Mouse (Mus musculus): ENCODE data around the gene Mmp21.

Gene Mmp21

GRCm38 (mm10) chr7:133662467-133662866 is 17.4 kb downstream of the Mmp21 start:
- no peak for DNase-seq (ENCODE audit: low spot score in 2 of 2)

GRCm38 (mm10) chr7:133645716-133646115 is 34.1 kb downstream of the Mmp21 start:
- no peak for DNase-seq (ENCODE audit: low spot score in 2 of 2)

GRCm38 (mm10) chr7:133638821-133639220 is 41.0 kb downstream of the Mmp21 start:
- no peak for DNase-seq (ENCODE audit: low spot score in 2 of 2)

GRCm38 (mm10) chr7:133638306-133638705 is 41.6 kb downstream of the Mmp21 start:
- DNase-seq (ENCODE audit: low spot score in 2 of 2) = no peak

GRCm38 (mm10) chr7:133637361-133638305 is 42.2 kb downstream of the Mmp21 start, which contains the start of gene Edrf1:
TSS of gene Edrf1 (plus strand) at chr7:133637543.
- peak; percentile 94 to 96 for DNase-seq (ENCODE audit: low spot score in 2 of 2)

- DNase-seq (ENCODE audit: low spot score in 2 of 2) = peak; percentile 69 to 83
Measured at GRCm38 (mm10) chr7:133636738-133637352, 43.0 kb downstream of the Mmp21 start.

- no peak for DNase-seq (ENCODE audit: low spot score in 2 of 2)
Measured at GRCm38 (mm10) chr7:133634932-133635650, 44.8 kb downstream of the Mmp21 start.

- DNase-seq (ENCODE audit: low spot score in 2 of 2) = peak; percentile 14 to 41
Measured at GRCm38 (mm10) chr7:133632476-133632875, 47.4 kb downstream of the Mmp21 start.

GRCm38 (mm10) chr7:133630821-133631220 is 49.0 kb downstream of the Mmp21 start:
- no peak for DNase-seq (ENCODE audit: low spot score in 2 of 2)

GRCm38 (mm10) chr7:133627184-133627936 is 52.5 kb downstream of the Mmp21 start:
- no peak for DNase-seq (ENCODE audit: low spot score in 2 of 2)

All from spleen, postnatal 14 days (tissue).